Mouse (Mus musculus) cerebellum, postnatal 4 days (tissue): ENCODE results near the gene Gimap4.

Source experiments
- DNase-seq, 2 experiments: peaks; one replicate each; pipeline ENCODE4 v3.0.0; 2022; ENCODE audit warnings: low spot score in 2 of 2, mixed read lengths in 1 of 2

The Gimap4 gene

DNA sequence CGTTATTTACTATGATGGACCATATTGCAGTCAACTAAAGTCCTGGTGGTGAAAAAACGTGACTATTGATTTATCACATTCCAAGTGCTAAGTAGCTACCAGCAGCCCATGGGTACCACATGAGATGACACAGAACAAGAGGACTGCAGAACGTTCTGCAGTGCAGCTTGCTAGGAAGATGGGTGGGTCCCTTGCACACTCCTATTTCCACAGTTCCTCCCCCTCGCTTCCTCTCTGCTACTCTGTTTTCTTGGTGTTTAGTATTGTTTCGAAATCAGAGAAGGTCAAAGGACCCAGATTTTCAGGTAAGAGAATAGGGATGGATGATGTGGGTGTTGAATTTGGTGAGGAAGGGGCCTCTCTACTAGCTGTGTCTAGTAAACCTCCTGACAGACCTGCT is at the start of gene Gimap4:
Gene Gimap4, plus strand, starts transcription at position 231 of the 400 bp plus-strand sequence.
- no peak for DNase-seq

DNA sequence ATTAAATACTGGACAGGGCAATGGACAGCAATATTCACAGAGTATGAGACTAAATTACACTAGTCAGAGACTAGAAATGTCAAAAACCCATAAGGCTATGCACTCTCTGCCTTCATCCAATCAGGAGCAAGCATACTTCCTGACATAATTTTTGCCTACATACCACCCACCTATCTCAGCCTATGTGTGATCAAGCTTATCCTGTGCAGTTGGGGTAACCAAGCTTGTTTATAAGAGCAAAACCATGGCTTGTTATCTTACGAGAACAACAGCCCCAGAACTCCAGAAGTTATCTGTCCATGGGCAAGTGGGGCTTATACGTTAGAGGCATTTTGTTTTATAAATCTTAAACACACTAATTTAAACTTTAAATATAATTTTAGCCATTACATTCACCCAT is 49.2 kb upstream of the Gimap4 start:
- no peak for DNase-seq

GRCm38 (mm10) chr6:48636515-48636914 is 47.8 kb upstream of the Gimap4 start:
- no peak for DNase-seq

GRCm38 (mm10) chr6:48637811-48638500 is 46.4 kb upstream of the Gimap4 start:
- no peak for DNase-seq

GRCm38 (mm10) chr6:48638553-48638952 is 45.8 kb upstream of the Gimap4 start:
- DNase-seq, result no peak

- DNase-seq, result no peak
These were observed 43.0 kb upstream of the Gimap4 start for GRCm38 (mm10) chr6:48641391-48641790.

GRCm38 (mm10) chr6:48642764-48643292 is 41.5 kb upstream of the Gimap4 start:
- DNase-seq, result peak in 1 of 2 experiments; percentile 21

DNA sequence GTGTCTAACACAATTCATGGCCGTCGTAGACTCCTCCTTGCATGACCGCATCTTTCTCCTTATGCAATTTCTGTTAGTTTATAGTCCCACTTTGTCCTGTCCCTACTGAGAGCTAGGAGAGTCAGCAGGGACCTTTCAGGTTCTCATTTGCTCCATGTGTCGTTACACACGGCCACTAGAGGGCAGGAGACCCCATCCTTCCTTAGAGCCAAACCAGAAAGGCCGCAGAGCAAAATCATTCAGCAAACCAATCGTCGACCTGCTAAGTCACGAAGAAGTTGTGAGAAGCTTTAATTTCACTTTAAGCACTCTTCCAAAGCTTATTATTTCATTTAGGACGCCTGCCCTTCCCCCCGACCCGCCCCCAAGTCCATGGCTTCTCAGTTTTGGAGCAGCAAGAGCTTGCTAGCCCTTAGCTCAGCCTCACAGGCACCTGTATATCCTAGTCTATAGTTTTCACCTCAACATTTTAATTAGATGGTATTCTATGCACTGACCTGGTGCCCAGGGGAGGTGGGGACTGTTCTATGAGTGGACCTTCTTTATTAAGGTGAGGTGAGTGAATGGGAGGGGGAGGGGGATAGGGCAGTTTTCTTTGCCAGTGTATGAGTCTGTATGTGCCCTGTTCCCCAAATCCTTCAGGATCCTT is 38.6 kb upstream of the Gimap4 start:
- peak in 1 of 2 experiments; percentile 64 for DNase-seq

DNA sequence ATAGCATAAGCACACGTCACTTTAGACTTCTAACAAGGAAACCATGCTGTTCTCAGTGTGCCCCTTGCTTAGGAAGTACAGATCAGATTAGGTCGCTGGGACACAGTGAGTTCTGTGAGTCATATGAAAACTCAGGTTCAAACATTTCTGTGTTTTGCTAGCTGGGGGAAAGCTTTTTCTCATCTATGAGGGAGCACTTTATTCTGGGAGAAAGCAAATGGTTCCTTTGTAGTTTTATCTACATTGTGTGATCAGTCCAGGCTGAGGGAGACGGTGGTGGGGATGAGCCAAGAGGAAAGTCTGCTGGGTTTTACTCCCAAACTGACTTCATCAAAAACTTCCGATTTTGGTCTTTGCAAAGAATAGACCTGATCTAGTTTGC is 38.0 kb upstream of the Gimap4 start:
- DNase-seq, result no peak

DNA sequence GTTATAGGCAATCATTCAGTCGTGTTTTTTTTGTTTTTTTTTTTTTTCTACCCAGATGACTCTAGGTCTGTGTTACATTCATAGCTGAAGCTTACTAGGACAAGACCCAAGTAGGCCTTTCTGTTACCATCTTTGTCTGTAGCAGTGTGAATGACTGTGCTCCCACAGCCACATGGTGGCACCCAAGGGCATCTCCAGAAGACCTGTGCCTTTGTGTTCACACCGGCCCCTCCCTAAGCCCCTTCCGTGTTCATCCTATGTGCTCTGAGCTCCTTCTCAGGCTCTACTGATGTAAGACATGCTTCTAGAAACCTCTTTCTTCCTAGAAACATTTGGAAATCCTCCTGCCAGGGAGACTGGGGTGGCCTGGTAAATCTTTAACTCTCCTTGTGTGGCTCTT is 37.4 kb upstream of the Gimap4 start, which contains the start of gene Gimap8:
Gene Gimap8, plus strand, starts transcription at position 240 of the 400 bp plus-strand sequence.
- no peak for DNase-seq

GRCm38 (mm10) chr6:48647611-48648010 is 36.7 kb upstream of the Gimap4 start:
- no peak for DNase-seq

DNA sequence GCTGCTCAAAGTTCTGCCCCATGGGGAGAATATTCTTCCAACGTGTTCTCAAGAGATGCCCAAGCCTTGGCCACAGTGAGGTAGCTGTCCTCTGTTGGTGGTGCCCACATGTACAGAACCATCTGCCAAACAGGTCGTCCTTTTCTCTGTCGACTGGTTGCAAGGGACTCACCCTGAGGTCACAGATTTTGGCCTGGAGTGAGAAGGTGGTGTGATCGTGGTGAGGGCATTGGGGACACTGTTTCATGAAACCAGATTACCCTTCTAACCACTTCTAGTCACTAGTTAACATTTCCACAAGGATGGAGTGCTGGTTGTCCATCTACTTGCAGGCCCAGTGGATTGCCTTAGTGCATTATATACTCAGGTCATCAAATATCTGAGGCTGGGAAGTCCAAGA is 35.6 kb upstream of the Gimap4 start:
- no peak for DNase-seq

DNA sequence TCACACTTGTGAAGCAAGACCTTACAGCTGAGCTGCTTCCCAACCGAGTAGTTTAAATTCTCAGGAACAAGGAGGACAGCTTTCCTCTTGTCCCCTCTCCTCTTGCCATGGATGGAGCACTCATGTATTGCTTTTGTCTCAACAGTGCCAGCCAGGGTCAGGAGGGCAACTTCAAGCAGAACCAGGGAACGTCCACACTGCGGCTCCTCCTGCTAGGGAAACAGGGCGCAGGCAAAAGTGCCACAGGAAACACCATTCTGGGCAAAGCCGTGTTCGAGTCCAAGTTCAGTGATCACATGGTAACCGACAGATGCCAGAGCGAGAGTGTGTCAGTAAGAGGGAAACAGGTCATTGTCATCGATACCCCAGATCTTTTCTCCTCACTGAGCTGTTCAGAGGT is 34.3 kb upstream of the Gimap4 start:
- no peak for DNase-seq

GRCm38 (mm10) chr6:48658721-48659120 is 25.6 kb upstream of the Gimap4 start:
- no peak for DNase-seq

- DNase-seq, result no peak
These were observed 19.6 kb upstream of the Gimap4 start for GRCm38 (mm10) chr6:48664750-48665149.

GRCm38 (mm10) chr6:48665471-48665870 is 18.9 kb upstream of the Gimap4 start:
- DNase-seq, result no peak

GRCm38 (mm10) chr6:48666159-48666586 is 18.2 kb upstream of the Gimap4 start:
- DNase-seq, result no peak

DNA sequence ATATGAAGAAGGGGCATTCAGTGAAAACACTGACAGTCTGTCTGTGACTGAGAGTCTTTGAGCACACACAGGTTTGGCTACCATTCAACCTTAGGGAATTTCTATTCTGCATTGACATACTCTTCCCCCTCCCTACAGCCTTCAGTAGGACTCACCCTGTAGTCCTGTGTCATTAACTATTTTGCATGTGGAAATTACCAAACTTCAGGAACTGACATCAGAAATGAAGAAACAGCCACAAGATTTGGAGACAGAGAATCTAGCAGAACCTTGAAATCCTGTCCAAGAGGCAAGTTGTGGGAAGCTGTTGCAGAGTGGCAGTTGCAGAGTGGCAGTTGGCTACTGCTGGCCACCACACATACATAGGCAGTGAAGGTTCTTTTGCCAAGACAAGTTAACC is 16.3 kb upstream of the Gimap4 start:
- DNase-seq, result no peak

GRCm38 (mm10) chr6:48669446-48669969 is 14.8 kb upstream of the Gimap4 start:
- no peak for DNase-seq

- DNase-seq, result no peak
These were observed 9.9 kb upstream of the Gimap4 start for GRCm38 (mm10) chr6:48674291-48675058.

- no peak for DNase-seq
These were observed 8.9 kb upstream of the Gimap4 start for GRCm38 (mm10) chr6:48675400-48675930.
